In genomic region chr2:79124272-79124976, GRCm38 (mm10) we compare ENCODE assay signal across 16 mouse cellular contexts.
DNase-seq lines count a peak whose midpoint lies in the region; ATAC-seq lines count a peak whose summit lies in the region.
"Had no signal": no experiment of that assay in that cellular context is flagged by ENCODE, and none has a peak within 500 bp of the region (broad histone marks: within the 10 kb centered on the region; RNA-seq: fewer than 3 reads in every experiment).

No protein-coding gene starts in this region.

- ATAC-seq in CD4-positive, CD25-positive, alpha-beta regulatory T cell, adult 4 months: peak; percentile 87
- ATAC-seq in erythroid progenitor cell, adult 5-6 weeks (replicated peaks; ENCODE audit: low FRiP score, poor library complexity, severe bottlenecking): no peak
- ATAC-seq: forebrain, embryonic 13.5 days; intestine, embryonic 16.5 days had no signal

- intact Hi-C loops in left cerebral cortex, postnatal 14 days (cut with DNase I): no loop called here

- DNase-seq in thymus, postnatal 14 days: peak; percentile 42
- no peak for DNase-seq in thymus, postnatal 36 days
- peak; percentile 45 for DNase-seq in T-cell, adult 2 months (ENCODE audit: low spot score)
- DNase-seq in left cerebral cortex, postnatal 14 days (ENCODE audit: low spot score in 2 of 2): no peak
- no peak for DNase-seq in right cerebral cortex, adult 2 months (ENCODE audit: low spot score in 2 of 2)
- DNase-seq: adrenal gland, postnatal 36 days; cerebellum, adult 2 months; gastrocnemius, postnatal 14 days; heart, adult 18-20 months; kidney, postnatal 4 days; liver, embryonic 13.5 days; right cerebral cortex, postnatal 25 days had no signal

Comparison
In these comparisons a context has a peak if more than half of its experiments do, and no peak if none do; other contexts are left out.
1. DNase-seq: peak in thymus, postnatal 14 days (single experiment) and T-cell, adult 2 months (single experiment); none in thymus, postnatal 36 days (0 of 2), left cerebral cortex, postnatal 14 days (0 of 2) and right cerebral cortex, adult 2 months (0 of 2).